Mouse (Mus musculus) kidney, adult 2 months (tissue): Measurements from ENCODE around the gene Abcb8.

ENCODE experiments used
- CTCF ChIP-seq: fragments of 200-500 bp; conservative IDR thresholded peaks from 2 replicates; pipeline ENCODE4 v1.5.1; 2011; ENCODE audit warnings: low read depth, mild to moderate bottlenecking, control low read depth, low read length, moderate library complexity, mixed read lengths; ENCODE audit not compliant: insufficient read depth, insufficient read length
- POLR2A ChIP-seq: fragments of 200-500 bp; IDR thresholded peaks from one replicate; pipeline ENCODE4 v1.6.1; 2011; ENCODE audit warnings: low read depth, low read length, control low read depth

DNA sequence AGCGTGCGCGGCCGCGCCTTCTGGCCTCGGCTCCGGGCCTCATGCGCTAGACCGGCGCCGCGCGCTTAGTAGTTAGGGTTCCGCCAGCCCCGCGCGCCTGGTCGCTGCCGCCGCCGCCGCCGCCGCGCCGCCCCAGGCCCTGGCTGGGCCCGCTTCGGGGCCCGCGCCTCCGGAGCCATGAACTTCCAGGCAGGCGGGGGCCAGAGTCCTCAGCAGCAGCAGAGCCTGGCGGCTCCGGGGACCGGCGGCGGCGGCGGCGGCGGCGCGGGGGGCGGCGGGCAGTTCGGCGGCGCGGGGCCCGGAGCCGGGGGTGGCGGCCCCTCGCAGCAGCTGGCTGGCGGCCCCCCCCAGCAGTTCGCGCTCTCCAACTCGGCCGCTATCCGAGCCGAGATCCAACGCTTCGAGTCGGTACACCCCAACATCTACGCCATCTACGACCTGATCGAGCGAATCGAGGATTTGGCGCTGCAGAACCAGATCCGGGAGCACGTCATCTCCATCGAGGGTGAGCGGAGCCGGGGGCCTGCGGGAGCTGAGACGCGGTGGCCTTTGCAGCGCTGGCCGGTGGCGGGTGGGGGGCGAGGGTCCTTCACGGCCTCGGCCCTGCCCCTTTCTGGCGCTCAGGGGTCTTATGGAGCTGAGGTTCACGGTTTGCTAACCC, 58.7 kb downstream of the Abcb8 start, which contains the start of gene Agap3:
- TF ChIP-seq POLR2A, result no peak
- no peak for TF ChIP-seq CTCF
